Mouse (Mus musculus) monocyte, adult 5-6 weeks (primary cell): ENCODE results near the gene Umod. TPM values are rescaled to one million over a fixed set of nuclear protein-coding genes. Genes with fewer than 3 reads are reported as not detected.

ENCODE experiments used
- ATAC-seq: fragments of 153-309, 156-312 bp; replicated peaks from 2 replicates; pipeline ENCODE4 v1.8.0; 2017; ENCODE audit warnings: mild to moderate bottlenecking; ENCODE audit not compliant: low TSS enrichment, insufficient number of reproducible peaks, severe bottlenecking, poor library complexity, low FRiP score
- total RNA-seq: library from RNA; stranded (forward); fragments of 200-1000, 200-491, 200-594 nt; gene quantifications from 3 replicates; pipeline ENCODE4 v1.2.3, GENCODE M21; 2017

Umod gene
- total RNA-seq: not detected in 3 replicates

- no peak for ATAC-seq
Observed at GRCm38 (mm10) chr7:119479256-119479655, at the start of gene Umod. Gene Umod, minus strand, starts transcription at chr7:119479282.

GRCm38 (mm10) chr7:119528617-119529016, 49.5 kb upstream of the Umod start:
- no peak for ATAC-seq

- no peak for ATAC-seq
Observed at GRCm38 (mm10) chr7:119527548-119527947, 48.5 kb upstream of the Umod start.

- no peak for ATAC-seq
Observed at GRCm38 (mm10) chr7:119527135-119527534, 48.1 kb upstream of the Umod start.

- no peak for ATAC-seq
Observed at GRCm38 (mm10) chr7:119526486-119526885, 47.4 kb upstream of the Umod start.

GRCm38 (mm10) chr7:119525881-119526281, 46.8 kb upstream of the Umod start:
- ATAC-seq: no peak

- no peak for ATAC-seq
Observed at GRCm38 (mm10) chr7:119523389-119523788, 44.3 kb upstream of the Umod start, which contains the start of gene Pdilt. Gene Pdilt, minus strand, starts transcription at chr7:119523489.

- ATAC-seq: no peak
Observed at GRCm38 (mm10) chr7:119522385-119522784, 43.3 kb upstream of the Umod start.

- ATAC-seq: no peak
Observed at GRCm38 (mm10) chr7:119521816-119522215, 42.7 kb upstream of the Umod start.

GRCm38 (mm10) chr7:119519654-119520053, 40.6 kb upstream of the Umod start:
- no peak for ATAC-seq

GRCm38 (mm10) chr7:119519163-119519562, 40.1 kb upstream of the Umod start, which contains the start of gene Acsm5:
Gene Acsm5, plus strand, starts transcription at chr7:119519463.
- no peak for ATAC-seq

GRCm38 (mm10) chr7:119516272-119516558, 37.1 kb upstream of the Umod start:
- no peak for ATAC-seq

- no peak for ATAC-seq
Observed at GRCm38 (mm10) chr7:119515492-119516271, 36.6 kb upstream of the Umod start.

GRCm38 (mm10) chr7:119513056-119513455, 34.0 kb upstream of the Umod start:
- no peak for ATAC-seq

- no peak for ATAC-seq
Observed at GRCm38 (mm10) chr7:119511143-119511542, 32.1 kb upstream of the Umod start.

GRCm38 (mm10) chr7:119490041-119490780, 11.1 kb upstream of the Umod start:
- no peak for ATAC-seq

GRCm38 (mm10) chr7:119486683-119487082, 7.6 kb upstream of the Umod start:
- ATAC-seq: no peak

GRCm38 (mm10) chr7:119484154-119484553, 5.1 kb upstream of the Umod start:
- ATAC-seq: no peak

- ATAC-seq: 0 out of 2 replicates have a peak, but pooled peaks have one; percentile 22
Observed at GRCm38 (mm10) chr7:119476500-119477389, 2.3 kb downstream of the Umod start.
